Mouse (Mus musculus) neural tube, embryonic 12.5 days (tissue): ENCODE data around the gene Sema4d. TPM values are rescaled to one million over a fixed set of nuclear protein-coding genes. Genes with fewer than 3 reads are reported as not detected.
"Not testable (repeated sequence)": the region's sequence is repeated elsewhere in the genome, so short reads cannot be mapped to it uniquely, and the experiment has no call there.

Source experiments
- ATAC-seq: fragments of 200-750 bp; cut with Nextera tagmentation; 2 replicates; pipeline ENCODE4 v1.8.0; 2017; ENCODE audit warnings: low read depth, mild to moderate bottlenecking, moderate TSS enrichment, moderate library complexity; ENCODE audit not compliant: low FRiP score
- H3K27ac ChIP-seq: fragments of 300-500 bp; sonication (generic); 2 replicates; pipeline ENCODE4 v1.5.1; 2016
- H3K27me3 ChIP-seq: fragments of 300-500 bp; sonication (generic); replicated peaks from 2 replicates; pipeline ENCODE4 v1.6.1; 2016; ENCODE audit warnings: mild to moderate bottlenecking
- H3K36me3 ChIP-seq: fragments of 300-500 bp; sonication (generic); 2 replicates; pipeline ENCODE4 v1.6.1; 2016; ENCODE audit warnings: mild to moderate bottlenecking
- H3K4me1 ChIP-seq: fragments of 300-500 bp; sonication (generic); 2 replicates; pipeline ENCODE4 v1.6.1; 2016
- H3K4me2 ChIP-seq: fragments of 300-500 bp; sonication (generic); replicated peaks from 2 replicates; pipeline ENCODE4 v1.6.1; 2016; ENCODE audit warnings: mild to moderate bottlenecking
- H3K4me3 ChIP-seq: fragments of 300-500 bp; sonication (generic); 2 replicates; pipeline ENCODE4 v1.5.1; 2016
- H3K9ac ChIP-seq: fragments of 300-500 bp; sonication (generic); 2 replicates; pipeline ENCODE4 v1.6.1; 2016; ENCODE audit warnings: mild to moderate bottlenecking
- H3K9me3 ChIP-seq: fragments of 300-500 bp; sonication (generic); 2 replicates; pipeline ENCODE4 v1.6.1; 2016; ENCODE audit warnings: mild to moderate bottlenecking
- WGBS: fragments of 180-500 bp; shearing (Covaris S2); methylation state at CpG from one replicate; pipeline ENCODE4 v1.1.7; 2016; 5-methylcytosine and 5-hydroxymethylcytosine counted together
- polyA plus RNA-seq: library from polyadenylated mRNA; unstranded; fragments of >200 nt; fragmentation: Nextera tagmentation; extraction: Ambion mirVana; gene quantifications from 2 replicates; pipeline ENCODE4 v1.2.1, GENCODE M21; 2016

The Sema4d gene
- polyA plus RNA-seq, 1 experiment from 2014 or later, result 9.9 TPM

DNA sequence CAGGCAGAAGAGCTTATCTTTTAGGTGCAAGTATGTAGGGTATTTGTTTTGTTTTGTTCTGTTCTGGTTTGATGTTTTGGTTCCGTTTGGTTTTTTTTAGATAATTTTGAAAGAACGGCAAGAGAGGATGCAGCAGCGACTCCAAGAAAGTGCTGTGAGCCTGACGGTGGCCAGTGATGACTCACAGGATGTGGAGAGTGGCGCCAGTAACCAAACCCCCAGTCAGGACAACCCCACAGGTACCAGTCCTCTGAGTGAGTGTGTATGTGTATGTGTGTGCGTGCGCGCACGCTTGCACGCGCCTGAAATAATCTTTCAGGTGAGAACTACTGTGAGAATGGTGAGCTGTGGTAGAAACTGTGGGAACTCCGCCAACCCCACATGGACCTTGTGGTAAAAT is 116.5 kb downstream of the Sema4d start:
- ATAC-seq, result no peak
- Histone ChIP-seq H3K36me3 (peaks cover 90% of the 10 kb centered on the region), H3K9me3 (no peaks in the 10 kb centered on the region), H3K27me3 (no peaks in the 10 kb centered on the region), H3K9ac (no peak overlapping the region), H3K4me2 (no peak overlapping the region), H3K27ac (no peak overlapping the region), H3K4me3 (no peak overlapping the region), H3K4me1 (no peaks in the 10 kb centered on the region)
- 96% methylated on average over 12 of the region's 12 CpGs for WGBS

DNA sequence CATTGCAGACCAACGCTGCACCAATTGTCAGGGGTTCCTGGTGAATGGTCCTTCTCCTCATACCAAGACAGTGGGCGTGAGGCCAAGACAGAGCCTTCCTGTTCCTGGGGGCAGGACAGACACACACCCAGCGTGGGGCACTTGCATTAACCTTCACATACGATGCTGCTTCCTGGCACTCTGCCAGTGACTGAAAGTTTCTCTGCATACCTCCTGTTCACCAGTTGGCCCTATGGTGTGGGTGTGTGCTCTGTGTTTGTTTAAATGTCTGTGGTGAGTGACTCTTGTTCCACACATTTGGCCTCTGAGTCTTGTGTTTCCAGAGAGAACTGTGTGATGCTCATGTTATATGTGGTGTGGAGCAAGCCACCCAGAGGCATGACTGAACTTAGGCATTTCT is 116.9 kb downstream of the Sema4d start:
- Histone ChIP-seq H3K36me3 (peaks cover 89% of the 10 kb centered on the region), H3K4me3 (no peak overlapping the region), H3K4me2 (no peak overlapping the region), H3K9me3 (no peaks in the 10 kb centered on the region), H3K27ac (no peak overlapping the region), H3K27me3 (no peaks in the 10 kb centered on the region), H3K9ac (no peak overlapping the region), H3K4me1 (no peaks in the 10 kb centered on the region)
- WGBS, result 85% methylated on average over 4 of the region's 4 CpGs
- ATAC-seq, result no peak

DNA sequence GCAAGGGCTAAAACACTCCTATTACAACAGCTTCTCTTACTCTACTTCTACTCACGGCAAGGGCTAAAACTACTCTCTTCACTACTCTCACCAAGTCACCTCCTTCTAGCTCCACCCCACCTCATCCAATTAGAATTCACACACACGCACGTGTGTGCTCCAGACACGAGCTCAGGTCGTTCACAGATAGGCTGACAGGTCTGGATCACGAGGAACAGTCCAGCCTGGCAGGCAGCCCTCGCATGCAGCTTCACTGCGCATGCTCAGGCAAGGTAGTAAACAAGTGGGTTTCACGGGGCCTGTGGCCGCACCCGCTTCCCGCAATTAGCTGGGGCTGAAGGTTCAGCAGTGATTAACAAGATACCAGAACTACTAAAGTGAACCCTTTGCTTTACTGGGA is 125.4 kb downstream of the Sema4d start:
- not testable (repeated sequence) for H3K27ac ChIP-seq, H3K9ac ChIP-seq, H3K4me3 ChIP-seq, H3K9me3 ChIP-seq, H3K4me1 ChIP-seq, ATAC-seq, H3K4me2 ChIP-seq, H3K27me3 ChIP-seq
- peaks cover 77% of the 10 kb centered on the region for H3K36me3 ChIP-seq
- WGBS, result 92% methylated on average over 12 of the region's 12 CpGs

DNA sequence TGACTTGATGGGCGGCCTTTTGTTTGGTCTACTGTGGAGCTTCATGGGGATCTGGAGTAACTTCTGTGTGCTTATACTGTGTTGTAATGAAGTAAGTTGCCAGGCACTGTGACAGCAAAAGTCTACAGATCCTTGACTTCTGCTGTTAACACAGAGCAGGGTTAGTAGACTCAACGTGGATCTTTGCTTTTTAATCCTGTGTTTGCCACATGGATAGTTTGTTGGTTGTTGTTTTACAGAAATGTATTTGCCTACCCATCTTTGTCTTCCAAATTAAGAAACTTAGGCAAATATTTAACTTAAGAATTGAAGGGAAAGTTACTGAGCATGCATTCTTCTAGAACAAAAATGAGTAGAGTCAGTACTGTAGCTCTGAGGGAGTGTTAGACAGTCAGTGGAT is 130.0 kb downstream of the Sema4d start:
- Histone ChIP-seq H3K4me1 (no peaks in the 10 kb centered on the region), H3K36me3 (peaks cover 85% of the 10 kb centered on the region), H3K27me3 (no peaks in the 10 kb centered on the region), H3K27ac (no peak overlapping the region), H3K4me3 (no peak overlapping the region), H3K9me3 (no peaks in the 10 kb centered on the region), H3K4me2 (no peak overlapping the region), H3K9ac (no peak overlapping the region)
- WGBS, result 95% methylated on average over 2 of the region's 2 CpGs
- no peak for ATAC-seq

DNA sequence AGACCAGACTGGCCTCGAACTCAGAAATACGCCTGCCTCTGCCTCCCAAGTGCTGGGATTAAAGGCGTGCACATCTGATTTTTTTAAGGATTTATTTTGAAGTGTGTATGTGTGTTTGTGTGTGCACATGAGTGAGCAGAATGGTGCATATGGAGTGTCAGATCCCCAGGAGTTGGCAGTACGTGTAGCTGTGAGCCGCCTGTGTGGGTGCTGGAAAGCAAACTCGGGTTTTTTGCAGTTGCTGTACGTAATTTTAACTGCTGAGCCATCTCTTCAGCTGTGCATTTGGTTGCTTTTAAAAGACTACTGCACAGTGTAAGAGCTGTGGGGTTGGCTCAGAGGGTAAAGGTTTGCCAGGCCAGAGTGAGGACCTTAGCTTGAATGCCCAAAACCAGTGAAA is 134.0 kb downstream of the Sema4d start:
- WGBS, result 92% methylated on average over 7 of the region's 7 CpGs
- peaks cover 84% of the 10 kb centered on the region for H3K36me3 ChIP-seq
- no peaks in the 10 kb centered on the region for H3K9me3 ChIP-seq
- no peak for ATAC-seq
- H3K4me1 ChIP-seq, result no peaks in the 10 kb centered on the region
- H3K27me3 ChIP-seq, result no peaks in the 10 kb centered on the region
- no peak overlapping the region for H3K27ac ChIP-seq
- no peak overlapping the region for H3K9ac ChIP-seq
- no peak overlapping the region for H3K4me3 ChIP-seq
- H3K4me2 ChIP-seq, result no peak overlapping the region

DNA sequence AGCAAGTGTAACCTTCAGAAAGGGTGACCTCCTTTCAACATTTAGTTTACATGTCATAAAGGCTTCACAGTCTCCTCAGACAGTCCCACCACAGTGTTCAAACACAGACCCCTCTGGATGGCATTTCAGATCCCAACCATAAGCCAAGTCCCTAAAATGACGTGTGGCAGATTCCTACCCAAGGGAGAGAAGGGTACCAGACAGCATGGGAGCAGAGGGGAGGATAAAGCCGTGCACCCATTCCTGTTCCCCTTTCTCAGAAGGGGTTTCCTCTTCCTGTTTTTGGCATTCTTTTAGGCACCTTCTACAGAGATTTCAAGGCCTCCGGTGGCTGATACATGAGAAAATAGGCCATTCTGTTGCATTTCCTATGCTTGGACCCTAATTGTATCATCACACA is 135.5 kb downstream of the Sema4d start:
- no peaks in the 10 kb centered on the region for H3K4me1 ChIP-seq
- no peak for ATAC-seq
- H3K36me3 ChIP-seq, result peaks cover 87% of the 10 kb centered on the region
- no peak overlapping the region for H3K4me2 ChIP-seq
- H3K4me3 ChIP-seq, result no peak overlapping the region
- no peaks in the 10 kb centered on the region for H3K9me3 ChIP-seq
- no peak overlapping the region for H3K27ac ChIP-seq
- no peaks in the 10 kb centered on the region for H3K27me3 ChIP-seq
- no peak overlapping the region for H3K9ac ChIP-seq
- 93% methylated on average over 3 of the region's 3 CpGs for WGBS

DNA sequence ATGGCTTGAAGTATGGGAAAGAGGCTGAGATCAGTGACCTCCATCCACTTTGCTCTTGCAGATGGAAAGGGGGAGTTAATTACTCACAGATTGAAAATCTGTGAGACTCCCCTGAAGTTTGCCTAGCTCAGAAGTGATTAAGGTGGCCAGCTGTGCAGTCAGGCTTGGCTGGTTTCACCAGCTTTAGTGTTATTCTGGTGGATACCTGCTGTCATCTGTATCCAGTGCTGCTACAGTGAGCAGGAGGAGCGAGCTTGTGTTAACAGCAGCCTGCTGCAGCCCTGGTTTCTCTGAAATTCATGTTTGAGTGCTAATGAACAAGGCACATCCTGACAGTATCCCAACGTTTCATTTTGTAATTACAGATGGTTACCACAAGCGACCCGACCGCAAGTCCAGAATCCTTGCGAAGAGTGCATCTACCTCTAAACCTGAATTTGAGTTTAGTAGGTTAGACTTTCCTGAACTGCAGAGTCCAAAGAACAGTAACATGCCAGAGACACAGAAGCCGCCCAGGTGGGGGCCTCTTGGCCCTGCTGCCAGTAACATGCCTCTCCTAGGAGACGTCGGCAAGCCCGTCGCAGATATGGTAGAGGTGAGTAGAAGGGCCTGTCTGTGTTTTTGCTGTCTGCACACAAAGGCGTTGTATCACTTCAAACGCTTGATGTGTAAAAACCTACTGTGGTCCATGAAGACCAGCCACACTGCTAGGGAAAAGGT is 136.9 kb downstream of the Sema4d start:
- Histone ChIP-seq H3K4me1 (no peaks in the 10 kb centered on the region), H3K9ac (no peak overlapping the region), H3K4me3 (no peak overlapping the region), H3K36me3 (peaks cover 76% of the 10 kb centered on the region), H3K4me2 (no peak overlapping the region), H3K9me3 (no peaks in the 10 kb centered on the region), H3K27ac (no peak overlapping the region), H3K27me3 (no peaks in the 10 kb centered on the region)
- no peak for ATAC-seq
- WGBS, result 95% methylated on average over 13 of the region's 13 CpGs

DNA sequence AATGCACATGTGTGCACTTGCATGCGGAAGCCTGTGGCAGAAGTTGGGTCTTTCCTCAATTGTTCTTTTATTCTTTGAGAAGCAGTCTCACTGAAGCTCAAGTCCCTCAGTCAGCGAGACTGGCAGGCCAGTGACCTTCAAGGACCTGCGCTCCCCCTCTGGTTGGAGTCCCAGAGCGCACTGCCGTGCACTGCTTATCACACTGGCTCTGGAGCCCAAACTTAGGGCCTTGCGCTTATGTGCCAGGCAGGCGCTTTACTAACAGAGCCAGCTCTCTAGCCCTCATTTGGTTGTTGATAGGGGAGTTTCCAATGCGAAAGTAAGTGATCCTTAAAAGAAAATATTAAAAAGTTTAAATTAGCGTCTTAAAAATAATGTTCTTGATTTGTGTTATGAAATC is 139.6 kb downstream of the Sema4d start:
- H3K27ac ChIP-seq, result no peak overlapping the region
- WGBS, result 94% methylated on average over 9 of the region's 9 CpGs
- H3K4me1 ChIP-seq, result peaks cover 6% of the 10 kb centered on the region; the same call in 1 of the 2 replicates
- ATAC-seq, result no peak
- H3K9me3 ChIP-seq, result no peaks in the 10 kb centered on the region
- no peak overlapping the region for H3K4me3 ChIP-seq
- H3K27me3 ChIP-seq, result no peaks in the 10 kb centered on the region
- H3K36me3 ChIP-seq, result peaks cover 56% of the 10 kb centered on the region
- no peak overlapping the region for H3K9ac ChIP-seq
- no peak overlapping the region for H3K4me2 ChIP-seq

DNA sequence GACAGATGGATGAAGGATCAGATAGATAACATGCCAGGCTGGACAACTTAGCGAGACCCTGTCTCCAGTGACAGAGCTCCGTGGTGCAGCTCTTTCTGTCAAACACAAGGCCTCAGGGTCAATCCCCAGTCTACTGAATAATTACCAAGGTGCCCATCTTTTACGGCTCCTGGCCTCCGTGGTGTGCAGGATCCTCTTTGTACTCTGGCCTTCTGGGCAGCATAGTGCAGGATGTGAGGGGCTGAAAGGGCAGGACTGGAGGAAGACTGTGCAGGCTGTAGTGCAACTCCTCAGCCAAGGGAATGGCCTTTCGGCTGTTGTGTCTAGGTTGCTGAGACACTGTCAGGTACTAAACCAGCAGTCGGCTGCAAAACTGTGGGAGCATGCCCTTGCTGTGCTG is 140.4 kb downstream of the Sema4d start:
- Histone ChIP-seq H3K9me3 (no peaks in the 10 kb centered on the region), H3K36me3 (peaks cover 48% of the 10 kb centered on the region), H3K4me3 (no peak overlapping the region), H3K9ac (no peak overlapping the region), H3K4me2 (no peak overlapping the region), H3K27me3 (no peaks in the 10 kb centered on the region), H3K27ac (no peak overlapping the region), H3K4me1 (peaks cover 6% of the 10 kb centered on the region; the same call in 1 of the 2 replicates)
- WGBS, result 93% methylated on average over 6 of the region's 6 CpGs
- ATAC-seq, result no peak

DNA sequence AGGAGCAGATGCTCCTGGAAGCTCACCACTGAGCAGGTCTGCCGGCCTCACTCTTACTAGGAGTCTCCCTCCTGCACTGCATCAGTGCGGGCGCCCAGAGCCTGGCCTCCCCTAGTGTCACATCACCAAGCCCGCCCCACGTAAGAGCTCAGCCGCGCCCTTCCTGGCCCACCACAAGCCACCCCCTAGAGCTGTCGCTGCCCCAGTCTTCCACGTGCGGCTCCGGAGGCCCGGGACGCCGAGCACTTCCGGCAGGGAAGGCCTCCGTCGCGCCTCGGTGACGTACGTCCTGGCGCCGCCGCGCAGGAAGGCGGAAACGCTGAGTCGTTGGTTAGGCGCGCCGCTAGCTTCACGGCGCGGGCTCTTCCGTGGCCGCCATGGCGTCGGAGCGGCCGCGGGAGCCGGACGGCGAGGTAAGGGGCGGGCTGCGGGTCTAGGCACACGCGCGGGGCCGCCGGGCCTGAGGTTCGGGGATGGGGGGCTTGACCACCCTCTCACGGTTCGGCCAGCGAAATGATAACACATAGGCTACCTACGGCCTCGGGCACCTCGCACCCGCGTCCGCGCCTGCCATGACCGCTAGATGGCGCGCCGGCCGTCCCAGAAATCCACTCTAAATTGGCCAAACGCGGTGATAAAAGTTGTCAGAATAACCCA is 142.0 kb downstream of the Sema4d start, which contains the start of gene Secisbp2:
Gene Secisbp2, plus strand, starts transcription at position 290 of the 657 bp plus-strand sequence.
- peak within 1 kb of the TSS; percentile 76 for H3K9ac ChIP-seq
- peak within 1 kb of the TSS; percentile 70 for H3K4me3 ChIP-seq
- under 1% methylated on average over 69 of the region's 69 CpGs for WGBS
- peak within 1 kb of the TSS; percentile 81 for H3K4me2 ChIP-seq
- ATAC-seq, result peak; percentile 96
- peaks cover 32% of the 10 kb centered on the region for H3K36me3 ChIP-seq
- no peaks in the 10 kb centered on the region for H3K27me3 ChIP-seq
- H3K9me3 ChIP-seq, result no peaks in the 10 kb centered on the region
- peaks cover 14% of the 10 kb centered on the region for H3K4me1 ChIP-seq
- peak within 1 kb of the TSS; percentile 50; the same call in 1 of the 2 replicates for H3K27ac ChIP-seq

DNA sequence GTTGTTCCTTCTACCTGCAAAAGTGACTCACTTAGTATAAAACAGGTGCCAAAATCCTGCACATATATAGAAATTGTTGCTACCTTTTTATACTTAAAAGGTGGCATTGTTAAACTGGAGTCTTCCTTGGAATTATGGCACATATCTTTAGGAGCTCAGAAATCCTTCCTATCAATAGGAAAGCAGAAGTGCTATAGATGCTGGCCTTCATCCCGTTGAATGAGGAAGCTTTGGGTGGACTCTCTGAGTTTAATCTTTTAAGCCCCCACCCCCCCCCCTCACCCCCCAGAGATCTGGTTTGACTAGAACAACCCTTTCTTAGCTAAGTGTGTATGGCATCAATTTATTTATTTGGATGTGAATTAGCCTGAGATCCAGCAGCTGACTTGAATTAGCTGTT is 143.8 kb downstream of the Sema4d start:
- Histone ChIP-seq H3K9me3 (no peaks in the 10 kb centered on the region), H3K27ac (no peak overlapping the region), H3K4me2 (no peak overlapping the region), H3K27me3 (no peaks in the 10 kb centered on the region), H3K4me1 (peaks cover 18% of the 10 kb centered on the region), H3K9ac (no peak overlapping the region), H3K4me3 (no peak overlapping the region), H3K36me3 (peaks cover 15% of the 10 kb centered on the region)
- 79% methylated on average over 1 of the region's 1 CpGs for WGBS
- ATAC-seq, result no peak

DNA sequence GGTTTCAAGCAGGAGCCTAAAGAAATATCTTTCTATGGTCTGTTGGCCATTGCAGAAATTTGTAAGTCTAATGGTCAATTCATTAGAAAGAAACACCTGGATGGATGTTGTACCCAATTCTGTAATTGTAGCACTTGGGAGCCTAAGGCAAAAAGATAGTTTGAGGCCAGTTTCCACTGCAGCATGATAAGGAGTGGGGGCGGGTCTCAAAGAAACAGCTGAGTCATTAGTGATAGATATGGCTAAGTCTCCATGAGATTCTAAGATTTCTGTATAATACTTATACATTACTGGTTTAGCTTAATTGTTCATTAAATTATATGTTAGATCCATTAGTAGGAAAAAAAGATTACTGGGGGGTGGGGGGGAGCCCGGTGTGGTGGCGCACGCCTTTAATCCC is 145.3 kb downstream of the Sema4d start:
- H3K9me3 ChIP-seq, result no peaks in the 10 kb centered on the region
- 94% methylated on average over 4 of the region's 4 CpGs for WGBS
- no peak for ATAC-seq
- no peaks in the 10 kb centered on the region for H3K27me3 ChIP-seq
- peaks cover 5% of the 10 kb centered on the region for H3K36me3 ChIP-seq
- H3K4me3 ChIP-seq, result no peak overlapping the region
- no peak overlapping the region for H3K9ac ChIP-seq
- H3K4me1 ChIP-seq, result peaks cover 18% of the 10 kb centered on the region
- peak overlapping the region; percentile 79; the same call in 1 of the 2 replicates for H3K4me2 ChIP-seq
- no peak overlapping the region for H3K27ac ChIP-seq
